Mouse (Mus musculus) embryonic facial prominence, embryonic 11.5 days (tissue): Measurements from ENCODE around the gene Trim65. TPM values are rescaled to one million over a fixed set of nuclear protein-coding genes. Genes with fewer than 3 reads are reported as not detected.
A peak's percentile ranks its signal among the peaks of the same experiment; 100 is the strongest.

ENCODE experiments used
- ATAC-seq: fragments of 200-750 bp; cut with Nextera tagmentation; replicated peaks from 2 replicates; pipeline ENCODE4 v1.8.0; 2017; ENCODE audit warnings: low read depth; ENCODE audit not compliant: insufficient number of reproducible peaks, low FRiP score, low TSS enrichment
- DNase-seq: peaks from one replicate; pipeline ENCODE4 v3.0.0-alpha.2; 2015; ENCODE audit warnings: low spot score
- H3K27ac ChIP-seq: fragments of 300-500 bp; sonication (generic); replicated peaks from 2 replicates; pipeline ENCODE4 v1.5.1; 2014; ENCODE audit warnings: mild to moderate bottlenecking, low read depth, low read length, control low read depth
- H3K27me3 ChIP-seq: fragments of 300-500 bp; sonication (generic); 2 replicates; pipeline ENCODE4 v1.6.1; 2014; ENCODE audit warnings: mild to moderate bottlenecking, low read length, moderate library complexity, mixed read lengths; ENCODE audit not compliant: control insufficient read depth, insufficient read depth
- H3K36me3 ChIP-seq: fragments of 300-500 bp; sonication (generic); replicated peaks from 2 replicates; pipeline ENCODE4 v1.6.1; 2014; ENCODE audit warnings: low read depth, mild to moderate bottlenecking, low read length, moderate library complexity, mixed read lengths; ENCODE audit not compliant: control insufficient read depth, insufficient read depth
- H3K4me1 ChIP-seq: fragments of 300-500 bp; sonication (generic); 2 replicates; pipeline ENCODE4 v1.6.1; 2014; ENCODE audit warnings: low read length, mixed read lengths; ENCODE audit not compliant: control insufficient read depth, insufficient read depth
- H3K4me2 ChIP-seq: fragments of 300-500 bp; sonication (generic); 2 replicates; pipeline ENCODE4 v1.6.1; 2014; ENCODE audit warnings: low read depth, mild to moderate bottlenecking, control low read depth, low read length, moderate library complexity
- H3K4me3 ChIP-seq: fragments of 300-500 bp; sonication (generic); 2 replicates; pipeline ENCODE4 v1.5.1; 2014; ENCODE audit warnings: low read depth, low read length, control low read depth
- H3K9ac ChIP-seq: fragments of 300-500 bp; sonication (generic); replicated peaks from 2 replicates; pipeline ENCODE4 v1.6.1; 2014; ENCODE audit warnings: mild to moderate bottlenecking, control low read depth, low read length
- H3K9me3 ChIP-seq: fragments of 300-500 bp; sonication (generic); replicated peaks from 2 replicates; pipeline ENCODE4 v1.6.1; 2016; ENCODE audit warnings: mild to moderate bottlenecking, low read length, inconsistent platforms, mixed read lengths; ENCODE audit not compliant: control insufficient read depth
- WGBS: fragments of 180-500 bp; shearing (Covaris S2); extraction: QIAGEN DNeasy Blood & Tissue Kit; methylation state at CpG from one replicate; pipeline ENCODE4 v1.1.7; 2014; 5-methylcytosine and 5-hydroxymethylcytosine counted together
- polyA plus RNA-seq: library from polyadenylated mRNA; unstranded; fragments of >200 nt; fragmentation: Nextera tagmentation; extraction: Ambion mirVana; gene quantifications from 2 replicates; pipeline ENCODE4 v1.2.1, GENCODE M21; 2014

The Trim65 gene
- polyA plus RNA-seq, 1 experiment from 2014 or later = 1.8 TPM

- Histone ChIP-seq H3K4me3 (no peak overlapping the region), H3K4me1 (peaks cover 10% of the 10 kb centered on the region), H3K36me3 (no peaks in the 10 kb centered on the region), H3K4me2 (peak overlapping the region; percentile 1; the same call in 1 of the 2 replicates), H3K9ac (peak overlapping the region; percentile 14; the same call in 1 of the 2 replicates), H3K27me3 (peaks cover 26% of the 10 kb centered on the region), H3K27ac (peak overlapping the region; percentile 25; the same call in 1 of the 2 replicates), H3K9me3 (no peaks in the 10 kb centered on the region)
- DNase-seq (peak; percentile 50), ATAC-seq (0 out of 2 replicates have a peak, but pooled peaks have one; percentile 39)
- WGBS = 32% methylated on average over 14 of the region's 14 CpGs
These were observed 26.8 kb downstream of the Trim65 start for GRCm38 (mm10) chr11:116104006-116104646.

- WGBS = 74% methylated on average over 12 of the region's 12 CpGs
- Histone ChIP-seq H3K4me3 (no peak overlapping the region), H3K4me2 (no peak overlapping the region), H3K9me3 (no peaks in the 10 kb centered on the region), H3K9ac (no peak overlapping the region), H3K36me3 (no peaks in the 10 kb centered on the region), H3K4me1 (peaks cover 7% of the 10 kb centered on the region), H3K27ac (no peak overlapping the region), H3K27me3 (peaks cover 21% of the 10 kb centered on the region)
- no peak for ATAC-seq
- no peak for DNase-seq
These were observed 27.4 kb downstream of the Trim65 start for GRCm38 (mm10) chr11:116103572-116103971.

GRCm38 (mm10) chr11:116102472-116102871 is 28.5 kb downstream of the Trim65 start:
- peak overlapping the region; percentile 31; the same call in 1 of the 2 replicates for H3K27ac ChIP-seq
- peaks cover 11% of the 10 kb centered on the region for H3K27me3 ChIP-seq
- ATAC-seq (no peak), DNase-seq (no peak)
- H3K4me2 ChIP-seq = no peak overlapping the region
- 55% methylated on average over 3 of the region's 4 CpGs for WGBS
- H3K9ac ChIP-seq = peak overlapping the region; percentile 38; the same call in 1 of the 2 replicates
- H3K4me1 ChIP-seq = peaks cover 7% of the 10 kb centered on the region
- H3K4me3 ChIP-seq = no peak overlapping the region
- no peaks in the 10 kb centered on the region for H3K36me3 ChIP-seq
- H3K9me3 ChIP-seq = no peaks in the 10 kb centered on the region

- ATAC-seq = no peak
- Histone ChIP-seq H3K36me3 (no peaks in the 10 kb centered on the region), H3K4me1 (peaks cover 7% of the 10 kb centered on the region), H3K4me3 (no peak overlapping the region), H3K27ac (peak overlapping the region; percentile 31), H3K9ac (peak overlapping the region; percentile 38; the same call in 1 of the 2 replicates), H3K4me2 (no peak overlapping the region), H3K27me3 (peaks cover 6% of the 10 kb centered on the region), H3K9me3 (no peaks in the 10 kb centered on the region)
- WGBS = 25% methylated on average over 11 of the region's 11 CpGs
- DNase-seq = peak; percentile 39
These were observed 29.0 kb downstream of the Trim65 start for GRCm38 (mm10) chr11:116101931-116102381.

GRCm38 (mm10) chr11:116100839-116101238 is 30.1 kb downstream of the Trim65 start:
- DNase-seq = no peak
- H3K9me3 ChIP-seq = no peaks in the 10 kb centered on the region
- 81% methylated on average over 7 of the region's 7 CpGs for WGBS
- no peak overlapping the region for H3K4me3 ChIP-seq
- no peak overlapping the region for H3K27ac ChIP-seq
- H3K4me1 ChIP-seq = peaks cover 7% of the 10 kb centered on the region
- H3K4me2 ChIP-seq = no peak overlapping the region
- no peaks in the 10 kb centered on the region for H3K27me3 ChIP-seq
- H3K36me3 ChIP-seq = no peaks in the 10 kb centered on the region
- ATAC-seq = no peak
- no peak overlapping the region for H3K9ac ChIP-seq

- Histone ChIP-seq H3K4me2 (no peak overlapping the region), H3K36me3 (no peaks in the 10 kb centered on the region), H3K9me3 (no peaks in the 10 kb centered on the region), H3K27ac (no peak overlapping the region), H3K4me3 (no peak overlapping the region), H3K4me1 (peaks cover 7% of the 10 kb centered on the region), H3K27me3 (no peaks in the 10 kb centered on the region), H3K9ac (no peak overlapping the region)
- DNase-seq = no peak
- 78% methylated on average over 6 of the region's 6 CpGs for WGBS
- no peak for ATAC-seq
These were observed 30.5 kb downstream of the Trim65 start for GRCm38 (mm10) chr11:116100385-116100784.

- H3K27me3 ChIP-seq = no peaks in the 10 kb centered on the region
- H3K9ac ChIP-seq = no peak overlapping the region
- no peak overlapping the region for H3K4me3 ChIP-seq
- peaks cover 7% of the 10 kb centered on the region for H3K4me1 ChIP-seq
- H3K4me2 ChIP-seq = no peak overlapping the region
- H3K9me3 ChIP-seq = no peaks in the 10 kb centered on the region
- H3K36me3 ChIP-seq = no peaks in the 10 kb centered on the region
- H3K27ac ChIP-seq = no peak overlapping the region
- 87% methylated on average over 6 of the region's 6 CpGs for WGBS
- no peak for DNase-seq
- ATAC-seq = no peak
These were observed 31.5 kb downstream of the Trim65 start for GRCm38 (mm10) chr11:116099462-116099861.

- no peaks in the 10 kb centered on the region for H3K9me3 ChIP-seq
- no peak overlapping the region for H3K9ac ChIP-seq
- H3K27me3 ChIP-seq = no peaks in the 10 kb centered on the region
- H3K4me3 ChIP-seq = no peak overlapping the region
- ATAC-seq (no peak), DNase-seq (no peak)
- 71% methylated on average over 14 of the region's 14 CpGs for WGBS
- no peaks in the 10 kb centered on the region for H3K36me3 ChIP-seq
- no peak overlapping the region for H3K27ac ChIP-seq
- no peak overlapping the region for H3K4me2 ChIP-seq
- peaks cover 3% of the 10 kb centered on the region for H3K4me1 ChIP-seq
These were observed 32.0 kb downstream of the Trim65 start for GRCm38 (mm10) chr11:116098711-116099460.
